Mouse (Mus musculus) E14TG2a.4 (cell line): ENCODE measurements around the gene Slc1a1.

Source experiments
- CTCF ChIP-seq: conservative IDR thresholded peaks from 2 replicates; pipeline ENCODE4 v1.5.1; 2014; ENCODE audit warnings: low read length
- NANOG ChIP-seq: IDR thresholded peaks from 2 replicates; pipeline ENCODE4 v1.6.1; 2014; ENCODE audit warnings: borderline replicate concordance, low read length, mixed read lengths
- POU5F1 ChIP-seq: IDR thresholded peaks from 2 replicates; pipeline ENCODE4 v1.6.1; 2014; ENCODE audit warnings: low read length, borderline replicate concordance

- TF ChIP-seq CTCF (no peak), POU5F1 (no peak), NANOG (no peak)
Observed at GRCm38 (mm10) chr19:28888496-28888895, 53.6 kb downstream of the Slc1a1 start.
